Mouse (Mus musculus): ENCODE data around the gene Klk1b1. TPM values are rescaled to one million over a fixed set of nuclear protein-coding genes. Genes with fewer than 3 reads are reported as not detected.

Klk1b1 gene
- not detected for polyA plus RNA-seq (2017; shearing (Covaris generic))

GRCm38 (mm10) chr7:43966451-43966850 is at the start of gene Klk1b1:
TSS of gene Klk1b1 (plus strand) at chr7:43966751.

GRCm38 (mm10) chr7:43933440-43933839 is 33.1 kb upstream of the Klk1b1 start, which contains the start of gene Klk15:
TSS of gene Klk15 (plus strand) at chr7:43933740.

GRCm38 (mm10) chr7:43950364-43950763 is 16.2 kb upstream of the Klk1b1 start, which contains the start of gene Klk1b8:
TSS of gene Klk1b8 (plus strand) at chr7:43950664.

GRCm38 (mm10) chr7:43975761-43976160 is 9.2 kb downstream of the Klk1b1 start, which contains the start of gene Klk1b9:
TSS of gene Klk1b9 (plus strand) at chr7:43976061.

GRCm38 (mm10) chr7:43995577-43995976 is 29.0 kb downstream of the Klk1b1 start, which contains the start of gene Klk1b11:
TSS of gene Klk1b11 (plus strand) at chr7:43995877.

GRCm38 (mm10) chr7:44011868-44012267 is 45.3 kb downstream of the Klk1b1 start, which contains the start of gene Klk1b26:
TSS of gene Klk1b26 (plus strand) at chr7:44012168.

Other genes with a start within 250 kb of the Klk1b1 start
- not detected for gene Klk12, start 197.9 kb upstream of the Klk1b1 start, polyA plus RNA-seq (2017; shearing (Covaris generic))
- gene Klk11, start 192.1 kb upstream of the Klk1b1 start, polyA plus RNA-seq (2017; shearing (Covaris generic)), result not detected
- gene Klk10, start 185.7 kb upstream of the Klk1b1 start, polyA plus RNA-seq (2017; shearing (Covaris generic)), result 0.21 TPM
- 0.99 TPM for gene Klk9, start 174.9 kb upstream of the Klk1b1 start, polyA plus RNA-seq (2017; shearing (Covaris generic))
- 109 TPM for gene Klk8, start 169.2 kb upstream of the Klk1b1 start, polyA plus RNA-seq (2017; shearing (Covaris generic))
- gene Klk7, start 155.5 kb upstream of the Klk1b1 start, polyA plus RNA-seq (2017; shearing (Covaris generic)), result not detected
- not detected for gene Klk6, start 142.3 kb upstream of the Klk1b1 start, polyA plus RNA-seq (2017; shearing (Covaris generic))
- not detected for gene Klk5, start 124.8 kb upstream of the Klk1b1 start, polyA plus RNA-seq (2017; shearing (Covaris generic))
- gene Klk4, start 85.6 kb upstream of the Klk1b1 start, polyA plus RNA-seq (2017; shearing (Covaris generic)), result not detected
- gene Klk15, start 33.0 kb upstream of the Klk1b1 start, polyA plus RNA-seq (2017; shearing (Covaris generic)), result 0.51 TPM
- gene Klk1b8, start 16.1 kb upstream of the Klk1b1 start, polyA plus RNA-seq (2017; shearing (Covaris generic)), result not detected
- 0.73 TPM for gene Klk1b9, start 9.3 kb downstream of the Klk1b1 start, polyA plus RNA-seq (2017; shearing (Covaris generic))
- gene Klk1b11, start 29.1 kb downstream of the Klk1b1 start, polyA plus RNA-seq (2017; shearing (Covaris generic)), result not detected
- gene Klk1b26, start 45.4 kb downstream of the Klk1b1 start, polyA plus RNA-seq (2017; shearing (Covaris generic)), result not detected
- gene Klk1b27, start 85.5 kb downstream of the Klk1b1 start, polyA plus RNA-seq (2017; shearing (Covaris generic)), result 4.1 TPM
- gene Klk1b21, start 135.6 kb downstream of the Klk1b1 start, polyA plus RNA-seq (2017; shearing (Covaris generic)), result not detected
- not detected for gene Klk1b22, start 145.9 kb downstream of the Klk1b1 start, polyA plus RNA-seq (2017; shearing (Covaris generic))
- gene Klk1b16, start 170.0 kb downstream of the Klk1b1 start, polyA plus RNA-seq (2017; shearing (Covaris generic)), result not detected
- not detected for gene Klk1b24, start 221.5 kb downstream of the Klk1b1 start, polyA plus RNA-seq (2017; shearing (Covaris generic))
- not detected for gene Klk1b3, start 231.4 kb downstream of the Klk1b1 start, polyA plus RNA-seq (2017; shearing (Covaris generic))
- gene Klk1b4, start 240.7 kb downstream of the Klk1b1 start, polyA plus RNA-seq (2017; shearing (Covaris generic)), result not detected
- not detected for gene Klk1b5, start 249.2 kb downstream of the Klk1b1 start, polyA plus RNA-seq (2017; shearing (Covaris generic))

Measured in inflammation-experienced regulatory T-cells, adult 16 weeks (primary cell).